Mouse (Mus musculus) megakaryocyte, embryonic 14.5 days (primary cell): ENCODE data around the gene Csrnp1.
"Not testable (repeated sequence)": the region's sequence is repeated elsewhere in the genome, so short reads cannot be mapped to it uniquely, and the experiment has no call there.

Experiments used
- FLI1 ChIP-seq: IDR thresholded peaks from 2 replicates; pipeline ENCODE4 v1.6.1; 2012; ENCODE audit warnings: low read length, inconsistent platforms, mixed read lengths
- GATA1 ChIP-seq: IDR thresholded peaks from 3 replicates; pipeline ENCODE4 v1.6.1; 2012; ENCODE audit warnings: mixed read lengths, low read length, inconsistent platforms, borderline replicate concordance

GRCm38 (mm10) chr9:120012161-120012560 lies 27.7 kb upstream of the Csrnp1 start:
- TF ChIP-seq GATA1, FLI1: not testable (repeated sequence)
